Mouse (Mus musculus) kidney, postnatal 0 days (tissue): ENCODE data around the gene Ilkap. TPM values are rescaled to one million over a fixed set of nuclear protein-coding genes. Genes with fewer than 3 reads are reported as not detected.

ENCODE experiments used
- ATAC-seq: fragments of 200-750 bp; cut with Nextera tagmentation; replicated peaks from 2 replicates; pipeline ENCODE4 v1.8.0; 2017; ENCODE audit warnings: low read depth, moderate number of reproducible peaks, moderate TSS enrichment, moderate library complexity; ENCODE audit not compliant: low FRiP score
- DNase-seq: peaks from one replicate; pipeline ENCODE4 v3.0.0-alpha.2; 2016; ENCODE audit warnings: low spot score
- H3K27ac ChIP-seq: fragments of 300-500 bp; sonication (generic); 2 replicates; pipeline ENCODE4 v1.5.1; 2014; ENCODE audit warnings: mild to moderate bottlenecking
- H3K27me3 ChIP-seq: fragments of 300-500 bp; sonication (generic); 2 replicates; pipeline ENCODE4 v1.6.1; 2014; ENCODE audit warnings: low read length, mixed read lengths; ENCODE audit not compliant: insufficient read depth
- H3K36me3 ChIP-seq: fragments of 300-500 bp; sonication (generic); 2 replicates; pipeline ENCODE4 v1.6.1; 2014; ENCODE audit warnings: low read length, mixed read lengths; ENCODE audit not compliant: insufficient read depth
- H3K4me1 ChIP-seq: fragments of 300-500 bp; sonication (generic); replicated peaks from 2 replicates; pipeline ENCODE4 v1.6.1; 2014; ENCODE audit warnings: antibody characterized with exemption, low read length, mixed read lengths; ENCODE audit not compliant: insufficient read depth
- H3K4me2 ChIP-seq: fragments of 300-500 bp; sonication (generic); 2 replicates; pipeline ENCODE4 v1.6.1; 2014; ENCODE audit warnings: mild to moderate bottlenecking, low read length, moderate library complexity, mixed read lengths
- H3K4me3 ChIP-seq: fragments of 300-500 bp; sonication (generic); replicated peaks from 2 replicates; pipeline ENCODE4 v1.5.1; 2014; ENCODE audit warnings: low read depth, low read length
- H3K9ac ChIP-seq: fragments of 300-500 bp; sonication (generic); 2 replicates; pipeline ENCODE4 v1.6.1; 2014; ENCODE audit warnings: low read depth, low read length
- H3K9me3 ChIP-seq: fragments of 300-500 bp; sonication (generic); replicated peaks from 2 replicates; pipeline ENCODE4 v1.6.1; 2016; ENCODE audit warnings: low read length, inconsistent platforms, mixed read lengths
- CTCF ChIP-seq: IDR thresholded peaks from 2 replicates; pipeline ENCODE4 v1.5.1; 2016; ENCODE audit warnings: antibody characterized with exemption, low read depth, mild to moderate bottlenecking, moderate library complexity
- WGBS: fragments of 180-500 bp; shearing (Covaris S2); extraction: QIAGEN DNeasy Blood & Tissue Kit; methylation state at CpG from one replicate; pipeline ENCODE4 v1.1.7; 2014; 5-methylcytosine and 5-hydroxymethylcytosine counted together
- polyA plus RNA-seq: library from polyadenylated mRNA; unstranded; fragments of >200 nt; fragmentation: Nextera tagmentation; extraction: Ambion mirVana; gene quantifications from 2 replicates; pipeline ENCODE4 v1.2.1, GENCODE M21; 2015

Gene Ilkap
- polyA plus RNA-seq, 1 experiment from 2014 or later, result 91.0 TPM

DNA sequence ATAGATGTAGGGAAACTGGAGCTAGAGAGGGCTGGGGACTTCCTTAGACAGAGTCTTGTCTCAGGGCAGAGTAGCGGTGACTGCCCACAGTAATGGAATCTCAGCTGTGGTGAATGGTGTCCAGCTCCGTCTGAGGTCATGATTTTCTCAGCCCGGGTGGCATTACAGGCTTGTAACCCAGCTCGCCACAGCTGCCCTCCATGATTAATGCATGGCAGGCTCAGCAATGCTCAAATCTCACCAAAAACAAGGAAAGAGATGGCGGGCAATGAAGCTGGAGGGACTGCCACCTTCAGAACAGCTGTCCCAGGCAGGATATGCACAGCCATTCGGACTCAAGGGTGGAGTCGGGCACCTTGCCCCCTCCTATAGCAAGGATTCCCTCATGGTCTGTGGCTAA, 61.3 kb downstream of the Ilkap start:
- H3K4me2 ChIP-seq, result no peak overlapping the region
- no peaks in the 10 kb centered on the region for H3K4me1 ChIP-seq
- ATAC-seq, result no peak
- TF ChIP-seq CTCF, result no peak
- H3K36me3 ChIP-seq, result no peaks in the 10 kb centered on the region
- H3K9me3 ChIP-seq, result no peaks in the 10 kb centered on the region
- WGBS, result 84% methylated on average over 7 of the region's 7 CpGs
- H3K4me3 ChIP-seq, result no peak overlapping the region
- no peak overlapping the region for H3K9ac ChIP-seq
- no peak for DNase-seq
- no peak overlapping the region for H3K27ac ChIP-seq
- no peaks in the 10 kb centered on the region for H3K27me3 ChIP-seq

DNA sequence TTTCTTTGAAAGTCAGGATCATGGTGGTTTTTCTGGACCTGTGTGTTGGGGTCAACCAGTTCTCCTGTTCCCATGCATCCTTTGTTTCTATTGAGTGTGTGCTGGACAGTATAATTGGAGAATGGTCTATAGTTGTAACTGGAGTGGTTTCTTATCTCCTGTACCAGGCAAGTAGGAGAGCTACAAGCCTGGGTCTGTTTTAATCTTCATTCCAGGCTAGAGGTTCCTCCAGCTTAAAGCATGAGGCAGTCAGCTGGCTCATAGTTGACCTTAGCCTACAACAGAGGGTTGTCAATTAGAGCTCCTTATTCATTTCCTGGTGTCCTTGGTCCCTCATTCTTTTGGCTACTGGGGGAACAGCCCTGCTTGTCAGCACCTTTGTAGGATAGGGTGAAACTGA, 65.0 kb downstream of the Ilkap start:
- no peaks in the 10 kb centered on the region for H3K27me3 ChIP-seq
- H3K4me2 ChIP-seq, result no peak overlapping the region
- TF ChIP-seq CTCF, result no peak
- no peak overlapping the region for H3K4me3 ChIP-seq
- no peak overlapping the region for H3K9ac ChIP-seq
- no peaks in the 10 kb centered on the region for H3K4me1 ChIP-seq
- ATAC-seq (no peak), DNase-seq (no peak)
- no peaks in the 10 kb centered on the region for H3K36me3 ChIP-seq
- no peaks in the 10 kb centered on the region for H3K9me3 ChIP-seq
- no peak overlapping the region for H3K27ac ChIP-seq

DNA sequence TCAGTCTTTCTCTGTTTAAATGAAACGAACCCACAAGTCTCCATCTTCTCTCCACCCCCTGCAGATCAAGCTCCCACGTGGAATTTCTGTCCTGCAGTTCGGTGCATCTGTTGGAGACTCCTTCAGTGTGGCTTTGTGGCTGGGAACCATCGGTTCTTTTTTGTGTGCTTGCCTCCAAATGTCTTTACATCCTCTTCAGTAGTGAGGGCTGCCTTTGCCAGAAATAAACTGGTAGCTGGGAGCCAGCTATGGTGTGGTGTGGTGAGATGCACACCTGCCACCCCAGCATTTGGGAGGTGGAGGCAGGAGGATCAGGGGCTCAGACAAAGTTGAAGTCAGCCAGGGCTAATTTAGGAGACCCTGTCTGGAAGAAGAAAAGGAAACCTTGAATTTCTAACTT, 66.5 kb downstream of the Ilkap start:
- Histone ChIP-seq H3K4me3 (no peak overlapping the region), H3K36me3 (no peaks in the 10 kb centered on the region), H3K9me3 (no peaks in the 10 kb centered on the region), H3K9ac (no peak overlapping the region), H3K4me1 (no peaks in the 10 kb centered on the region), H3K4me2 (no peak overlapping the region), H3K27ac (no peak overlapping the region), H3K27me3 (no peaks in the 10 kb centered on the region)
- 56% methylated on average over 4 of the region's 4 CpGs for WGBS
- DNase-seq (no peak), ATAC-seq (no peak)
- TF ChIP-seq CTCF, result no peak

DNA sequence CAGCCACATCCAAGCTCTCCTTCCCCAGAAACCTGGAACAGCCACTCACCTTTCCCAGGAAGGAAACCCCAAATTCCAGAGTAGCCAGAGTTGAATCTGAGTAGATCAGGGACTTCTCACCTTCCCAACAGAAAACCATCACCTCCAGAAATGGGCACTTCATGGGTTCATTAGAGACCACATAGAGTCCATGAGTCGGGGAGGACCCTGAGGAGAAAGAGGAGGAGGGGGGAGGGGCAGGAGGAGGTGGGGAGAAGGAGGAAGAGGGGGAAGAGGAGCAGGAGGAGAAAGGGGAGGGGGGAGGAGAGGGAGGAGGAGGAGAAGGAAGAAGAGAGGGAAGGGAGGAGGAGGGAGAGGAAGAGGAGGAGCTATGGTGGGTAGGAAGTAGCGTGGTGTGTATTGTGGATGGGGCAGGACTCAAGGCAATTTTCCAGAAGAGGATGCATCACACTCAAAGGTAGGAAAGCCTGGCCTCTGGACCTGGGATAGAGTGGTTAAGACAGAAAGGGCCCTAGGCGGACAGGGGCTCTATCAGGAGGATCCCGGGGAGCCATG, 73.0 kb downstream of the Ilkap start:
- Histone ChIP-seq H3K9me3 (no peaks in the 10 kb centered on the region), H3K27me3 (no peaks in the 10 kb centered on the region), H3K4me3 (no peak overlapping the region), H3K27ac (no peak overlapping the region), H3K4me2 (no peak overlapping the region), H3K9ac (no peak overlapping the region), H3K4me1 (0 out of 2 replicates have a peak, but pooled peaks cover 7% of the 10 kb centered on the region), H3K36me3 (no peaks in the 10 kb centered on the region)
- DNase-seq (no peak), ATAC-seq (no peak)
- WGBS, result 69% methylated on average over 4 of the region's 4 CpGs
- no peak for TF ChIP-seq CTCF

DNA sequence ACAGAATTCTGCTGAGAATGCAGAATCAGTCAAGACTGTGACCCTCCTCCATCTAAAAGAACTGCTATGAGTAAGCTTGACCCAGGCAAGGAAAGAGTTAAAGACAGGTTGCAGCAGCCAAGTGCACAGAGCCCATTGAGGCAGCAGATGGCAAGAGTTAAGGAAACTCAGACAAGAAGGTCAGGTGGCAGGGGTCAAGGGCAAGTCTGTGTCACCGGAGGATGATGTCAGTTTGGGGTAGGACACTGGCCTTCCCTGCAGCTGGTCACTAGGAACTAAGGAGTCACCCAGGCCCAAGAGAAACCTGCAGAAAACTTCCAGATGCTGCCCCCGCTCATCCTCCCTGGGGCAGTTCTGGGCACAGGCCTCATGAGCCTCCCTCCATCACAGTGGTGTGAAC, 74.0 kb downstream of the Ilkap start:
- no peak for TF ChIP-seq CTCF
- WGBS, result 46% methylated on average over 2 of the region's 2 CpGs

More for the DNA sequence above, 74.0 kb downstream of the Ilkap start:
- no peaks in the 10 kb centered on the region for H3K27me3 ChIP-seq
- no peak overlapping the region for H3K4me3 ChIP-seq
- no peaks in the 10 kb centered on the region for H3K36me3 ChIP-seq
- DNase-seq (no peak), ATAC-seq (no peak)
- H3K27ac ChIP-seq, result no peak overlapping the region
- H3K4me1 ChIP-seq, result 0 out of 2 replicates have a peak, but pooled peaks cover 7% of the 10 kb centered on the region
- no peaks in the 10 kb centered on the region for H3K9me3 ChIP-seq
- H3K9ac ChIP-seq, result no peak overlapping the region
- no peak overlapping the region for H3K4me2 ChIP-seq

Other genes starting within 250 kb of the Ilkap start
- 2.1 and 2.5 TPM in 2 replicates for gene Ramp1, start 219.0 kb downstream of the Ilkap start, polyA plus RNA-seq
- gene Ube2f, start 148.5 kb downstream of the Ilkap start, polyA plus RNA-seq, result 67.3 and 68.6 TPM in 2 replicates
- gene Scly, start 100.5 kb downstream of the Ilkap start, polyA plus RNA-seq, result 23.7 and 28.4 TPM in 2 replicates
- 0.05 and 0.09 TPM in 2 replicates for gene Espnl, start 76.7 kb downstream of the Ilkap start, polyA plus RNA-seq
- 0.22 and 0.39 TPM in 2 replicates for gene Klhl30, start 47.8 kb downstream of the Ilkap start, polyA plus RNA-seq
- gene Erfe, start 32.4 kb downstream of the Ilkap start, polyA plus RNA-seq, result 0.84 and 1.2 TPM in 2 replicates
- 60.6 and 62.2 TPM in 2 replicates for gene Hes6, start 15.2 kb upstream of the Ilkap start, polyA plus RNA-seq
- gene Per2, start 60.5 kb upstream of the Ilkap start, polyA plus RNA-seq, result 2.3 and 2.7 TPM in 2 replicates
- 6.3 and 6.5 TPM in 2 replicates for gene Traf3ip1, start 95.8 kb upstream of the Ilkap start, polyA plus RNA-seq
- 4.0 and 4.3 TPM in 2 replicates for gene Asb1, start 141.7 kb upstream of the Ilkap start, polyA plus RNA-seq